Comparison of ENCODE assay signal across 13 mouse cellular contexts in the genomic region with DNA sequence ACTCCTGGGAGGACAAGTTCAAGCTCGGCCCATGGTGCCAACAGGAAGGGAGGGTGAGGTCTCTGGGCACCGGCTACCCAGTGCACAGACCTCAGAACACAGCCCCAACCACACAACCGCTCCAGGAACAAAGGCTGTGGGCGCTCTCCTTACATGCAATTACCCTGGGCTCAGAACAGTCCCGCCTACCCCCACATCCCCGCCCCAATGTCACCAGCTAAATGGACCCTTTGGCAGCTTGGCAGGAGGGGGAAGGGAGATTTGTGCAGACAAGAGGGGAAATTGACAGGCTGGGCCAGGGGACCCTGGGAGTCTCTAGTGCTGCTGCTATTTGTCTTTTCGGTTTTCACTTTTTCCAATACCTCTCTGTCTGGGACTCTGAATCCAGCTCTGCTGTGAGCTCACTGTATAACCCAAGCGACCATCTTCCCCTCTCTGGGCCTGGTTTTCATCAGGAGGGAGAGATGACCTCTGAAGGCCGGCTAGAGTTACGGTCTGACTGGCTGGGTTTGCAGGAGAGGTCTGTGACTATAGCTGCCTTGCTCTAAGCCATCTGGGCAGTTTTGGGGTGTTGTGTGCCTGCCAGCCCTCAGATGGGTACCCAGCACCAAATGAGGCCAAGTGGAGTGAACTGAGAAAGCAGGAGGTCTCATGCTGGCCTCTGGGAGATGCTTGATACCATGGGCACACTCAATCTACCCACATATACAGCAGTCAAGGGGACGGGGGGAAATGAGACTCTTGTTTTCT. TPM values are rescaled to one million over a fixed set of nuclear protein-coding genes. Genes with fewer than 3 reads are reported as not detected.
DNase-seq lines count a peak whose midpoint lies in the region; ATAC-seq and TF ChIP-seq lines count a peak whose summit lies in the region.
"Had no signal": no experiment of that assay in that cellular context is flagged by ENCODE, and none has a peak within 500 bp of the region (broad histone marks: within the 10 kb centered on the region; RNA-seq: fewer than 3 reads in every experiment).

No protein-coding gene starts in this region.

- 22% methylated on average over 11 of the region's 11 CpGs for WGBS in forebrain, embryonic 15.5 days
- 49% methylated on average over 11 of the region's 11 CpGs for WGBS in midbrain, embryonic 10.5 days
- 49% methylated on average over 11 of the region's 11 CpGs for WGBS in stomach, postnatal 0 days

- intact Hi-C loops in left cerebral cortex, postnatal 4 days (cut with DNase I), result no loop called here
- intact Hi-C loops in left cerebral cortex, postnatal 14 days (cut with DNase I), result no loop called here

- no peaks in the 10 kb centered on the region for H3K27me3 ChIP-seq in forebrain, embryonic 15.5 days
- H3K27me3 ChIP-seq in midbrain, embryonic 10.5 days (ENCODE audit: low read depth, poor library complexity, severe bottlenecking), result no peaks in the 10 kb centered on the region
- H3K27me3 ChIP-seq in stomach, postnatal 0 days (ENCODE audit: control insufficient read depth, insufficient read depth, low read length), result no peaks in the 10 kb centered on the region
- H3K27me3 ChIP-seq: kidney, embryonic 15.5 days; liver, embryonic 12.5 days had no signal

- H3K4me1 ChIP-seq in forebrain, embryonic 15.5 days, result peaks cover 75% of the 10 kb centered on the region
- peaks cover 44% of the 10 kb centered on the region for H3K4me1 ChIP-seq in midbrain, embryonic 10.5 days
- no peaks in the 10 kb centered on the region for H3K4me1 ChIP-seq in stomach, postnatal 0 days (replicated peaks; ENCODE audit: control insufficient read depth, insufficient read depth)
- H3K4me1 ChIP-seq: liver, embryonic 12.5 days had no signal

- TF ChIP-seq CTCF in stomach, postnatal 0 days (IDR thresholded peaks at IDR 0.05; ENCODE audit: low read depth), result no peak

- peak overlapping the region; percentile 40 for H3K4me2 ChIP-seq in forebrain, embryonic 15.5 days (replicated peaks)
- H3K4me2 ChIP-seq in stomach, postnatal 0 days (replicated peaks; ENCODE audit: low read depth), result no peak overlapping the region
- H3K4me2 ChIP-seq: kidney, embryonic 15.5 days; liver, embryonic 12.5 days had no signal

- H3K9ac ChIP-seq in forebrain, embryonic 15.5 days (replicated peaks), result peak overlapping the region; percentile 9; the same call in 1 of the 2 replicates
- H3K9ac ChIP-seq in stomach, postnatal 0 days (ENCODE audit: low read length), result no peak overlapping the region
- H3K9ac ChIP-seq: kidney, embryonic 15.5 days; liver, embryonic 12.5 days had no signal

- TF ChIP-seq EP300 in stomach, postnatal 0 days (optimal IDR thresholded peaks at IDR 0.05), result no peak

- peak overlapping the region; percentile 22 for H3K4me3 ChIP-seq in forebrain, embryonic 15.5 days
- H3K4me3 ChIP-seq in midbrain, embryonic 10.5 days, result no peak overlapping the region
- no peak overlapping the region for H3K4me3 ChIP-seq in stomach, postnatal 0 days (ENCODE audit: low read depth, low read length)
- H3K4me3 ChIP-seq: kidney, embryonic 15.5 days; liver, embryonic 12.5 days had no signal

- peak; percentile 64 for DNase-seq in left cerebral cortex, postnatal 4 days
- no peak for DNase-seq in left cerebral cortex, postnatal 14 days (ENCODE audit: low spot score in 2 of 2)
- DNase-seq in midbrain, embryonic 10.5 days (ENCODE audit: low spot score), result no peak
- peak; percentile 7 for DNase-seq in yolk sac, embryonic 10.5 days (ENCODE audit: low spot score)
- no peak for DNase-seq in stomach, postnatal 0 days (ENCODE audit: low spot score)
- no peak for DNase-seq in gastrocnemius, adult 8-10 months (ENCODE audit: low spot score in 2 of 2)
- DNase-seq: adrenal gland, adult 2 months; heart, postnatal 4 days; lung, postnatal 36 days had no signal

- H3K27ac ChIP-seq in forebrain, embryonic 15.5 days (replicated peaks), result peak overlapping the region; percentile 84
- peak overlapping the region; percentile 67 for H3K27ac ChIP-seq in midbrain, embryonic 10.5 days (replicated peaks)
- H3K27ac ChIP-seq in stomach, postnatal 0 days (replicated peaks), result no peak overlapping the region
- H3K27ac ChIP-seq: kidney, embryonic 15.5 days; liver, embryonic 12.5 days had no signal

- H3K9me3 ChIP-seq in forebrain, embryonic 15.5 days, result no peaks in the 10 kb centered on the region
- no peaks in the 10 kb centered on the region for H3K9me3 ChIP-seq in midbrain, embryonic 10.5 days (replicated peaks)
- H3K9me3 ChIP-seq in stomach, postnatal 0 days (ENCODE audit: control insufficient read depth, low read length), result no peaks in the 10 kb centered on the region
- H3K9me3 ChIP-seq: kidney, embryonic 15.5 days; liver, embryonic 12.5 days had no signal

- H3K36me3 ChIP-seq in forebrain, embryonic 15.5 days, result no peaks in the 10 kb centered on the region
- H3K36me3 ChIP-seq in midbrain, embryonic 10.5 days, result no peaks in the 10 kb centered on the region
- no peaks in the 10 kb centered on the region for H3K36me3 ChIP-seq in stomach, postnatal 0 days (ENCODE audit: control insufficient read depth, insufficient read depth, low read length)
- H3K36me3 ChIP-seq: liver, embryonic 12.5 days had no signal

- ATAC-seq in forebrain, embryonic 15.5 days (replicated peaks), result peak; percentile 89
- no peak for ATAC-seq in stomach, postnatal 0 days (ENCODE audit: low FRiP score, low TSS enrichment)
- no peak for ATAC-seq in activated CD4-positive, CD25-positive, alpha-beta regulatory T cell, adult 4 months
- ATAC-seq: liver, embryonic 12.5 days had no signal

RNA-seq across cellular contexts. Expression of a gene that starts 3.8 kb away (rescaled TPM):
- total RNA-seq in left cerebral cortex, postnatal 4 days (2021), result 100 to 1,000 TPM; 232 to 237 TPM
- 100 to 1,000 TPM; 146 to 161 TPM for total RNA-seq in left cerebral cortex, postnatal 14 days (2021)
- 48.1 and 51.1 TPM in 2 replicates for polyA plus RNA-seq in forebrain, embryonic 15.5 days (2015; fragmentation: Nextera tagmentation; extraction: Ambion mirVana)
- 14.5 and 16.5 TPM in 2 replicates for polyA plus RNA-seq in midbrain, embryonic 10.5 days (2016; fragmentation: Nextera tagmentation; extraction: Ambion mirVana)
- 3.7 and 3.9 TPM in 2 replicates for polyA plus RNA-seq in stomach, postnatal 0 days (2015; fragmentation: Nextera tagmentation; extraction: Ambion mirVana)
- polyA plus RNA-seq in activated CD4-positive, CD25-positive, alpha-beta regulatory T cell, adult 4 months (2017; shearing (Covaris generic)), result under 1 TPM; 0.22 to 0.61 TPM
- total RNA-seq in gastrocnemius, adult 8-10 months (2022), result 1 to 10 TPM; 4.3 to 8.4 (median 6.8) TPM

Comparison
In these comparisons a context has a peak if more than half of its experiments do, and no peak if none do; other contexts are left out.
1. DNase-seq: peak in left cerebral cortex, postnatal 4 days (single experiment) and yolk sac, embryonic 10.5 days (single experiment); none in left cerebral cortex, postnatal 14 days (0 of 2), midbrain, embryonic 10.5 days (single experiment), stomach, postnatal 0 days (single experiment) and gastrocnemius, adult 8-10 months (0 of 2).